In the genomic region with DNA sequence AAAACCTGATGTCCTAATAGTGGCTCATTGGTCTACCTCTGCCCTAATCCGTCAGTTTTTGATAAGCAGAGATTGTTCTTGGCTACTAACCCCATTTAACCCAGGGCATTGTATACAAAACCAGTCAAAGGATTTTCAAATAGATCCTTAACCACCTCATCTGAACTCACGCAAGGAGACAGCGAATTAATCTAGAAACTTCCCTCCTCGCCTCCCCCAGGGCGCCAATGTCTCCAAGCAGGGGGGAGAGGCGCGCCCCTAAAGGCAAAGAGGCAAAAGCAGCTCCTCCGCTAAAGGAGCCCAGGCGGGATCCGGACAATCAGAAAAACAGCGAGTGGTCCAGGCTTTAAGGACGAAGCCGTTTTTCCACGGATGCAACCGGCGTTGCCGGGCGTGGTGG, we compare ENCODE assay signal across 8 mouse cellular contexts. TPM values are rescaled to one million over a fixed set of nuclear protein-coding genes. Genes with fewer than 3 reads are reported as not detected.
DNase-seq lines count a peak whose midpoint lies in the region; ATAC-seq lines count a peak whose summit lies in the region.

No protein-coding gene starts in this region.

- no peaks in the 10 kb centered on the region for H3K9me3 ChIP-seq in heart, embryonic 14.5 days (ENCODE audit: control insufficient read depth, low read length)
- no peaks in the 10 kb centered on the region for H3K9me3 ChIP-seq in hindbrain, embryonic 12.5 days (replicated peaks)
- H3K9me3 ChIP-seq in midbrain, embryonic 10.5 days (replicated peaks), result no peaks in the 10 kb centered on the region

- peak overlapping the region; percentile 97 to 98 for H3K27ac ChIP-seq in heart, embryonic 14.5 days (replicated peaks in 1 of 2; ENCODE audit: control insufficient read depth in 1 of 2, insufficient read depth in 1 of 2, low read depth in 2 of 2, low read length in 2 of 2)
- peak overlapping the region; percentile 99 for H3K27ac ChIP-seq in hindbrain, embryonic 12.5 days
- H3K27ac ChIP-seq in midbrain, embryonic 10.5 days (replicated peaks), result peak overlapping the region; percentile 99

- DNase-seq in heart, postnatal 25 days (ENCODE audit: low spot score), result no peak
- DNase-seq in Muller cell, postnatal 12 days (ENCODE audit: inconsistent ontology term), result peak; percentile 47
- DNase-seq in midbrain, embryonic 10.5 days (ENCODE audit: low spot score), result no peak
- DNase-seq in urinary bladder, postnatal 10 days (ENCODE audit: low spot score), result no peak
- DNase-seq in cerebellum, postnatal 36 days, result no peak
- no peak for DNase-seq in urinary bladder, postnatal 14 days (ENCODE audit: low spot score)

- peaks cover 11% of the 10 kb centered on the region; the same call in 1 of the 2 replicates for H3K36me3 ChIP-seq in heart, embryonic 14.5 days (ENCODE audit: control insufficient read depth, insufficient read depth, low read length)
- H3K36me3 ChIP-seq in hindbrain, embryonic 12.5 days, result no peaks in the 10 kb centered on the region
- peaks cover 26% of the 10 kb centered on the region for H3K36me3 ChIP-seq in midbrain, embryonic 10.5 days

- peaks cover 3 to 21% of the 10 kb centered on the region in 2 experiments for H3K4me1 ChIP-seq in heart, embryonic 14.5 days (ENCODE audit: control insufficient read depth in 2 of 2, insufficient read depth in 2 of 2, low read length in 2 of 2)
- H3K4me1 ChIP-seq in hindbrain, embryonic 12.5 days, result peaks cover 19% of the 10 kb centered on the region
- H3K4me1 ChIP-seq in midbrain, embryonic 10.5 days, result peaks cover 36% of the 10 kb centered on the region

- peak overlapping the region; percentile 93 for H3K4me2 ChIP-seq in heart, embryonic 14.5 days (ENCODE audit: low read length)
- H3K4me2 ChIP-seq in hindbrain, embryonic 12.5 days (replicated peaks), result peak overlapping the region; percentile 82

- H3K27me3 ChIP-seq in heart, embryonic 14.5 days (ENCODE audit: control insufficient read depth, insufficient read depth, low read length), result no peaks in the 10 kb centered on the region
- H3K27me3 ChIP-seq in hindbrain, embryonic 12.5 days, result no peaks in the 10 kb centered on the region
- no peaks in the 10 kb centered on the region for H3K27me3 ChIP-seq in midbrain, embryonic 10.5 days (ENCODE audit: low read depth, poor library complexity, severe bottlenecking)

- WGBS in heart, embryonic 14.5 days, result 1% methylated on average over 18 of the region's 18 CpGs
- WGBS in hindbrain, embryonic 12.5 days, result 1% methylated on average over 18 of the region's 18 CpGs
- 1% methylated on average over 18 of the region's 18 CpGs for WGBS in midbrain, embryonic 10.5 days

- H3K9ac ChIP-seq in heart, embryonic 14.5 days (ENCODE audit: low read length), result peak overlapping the region; percentile 89
- H3K9ac ChIP-seq in hindbrain, embryonic 12.5 days, result peak overlapping the region; percentile 94

- peak; percentile 11 for ATAC-seq in heart, embryonic 14.5 days (ENCODE audit: insufficient number of reproducible peaks, insufficient read depth, low FRiP score, low read depth)
- ATAC-seq in hindbrain, embryonic 12.5 days (ENCODE audit: low FRiP score), result peak; percentile 14

- peak overlapping the region; percentile 76 to 94 for H3K4me3 ChIP-seq in heart, embryonic 14.5 days (ENCODE audit: control insufficient read depth in 1 of 2, insufficient read depth in 1 of 2, low read depth in 1 of 2, low read length in 2 of 2)
- H3K4me3 ChIP-seq in hindbrain, embryonic 12.5 days, result peak overlapping the region; percentile 73
- peak overlapping the region; percentile 72 for H3K4me3 ChIP-seq in midbrain, embryonic 10.5 days

- intact Hi-C loops in heart, postnatal 25 days (cut with DNase I), result no loop called here

RNA-seq across cellular contexts. Expression of a gene that starts 0.6 kb away (rescaled TPM):
- polyA plus RNA-seq in heart, embryonic 14.5 days (2014; fragmentation: Nextera tagmentation; extraction: Ambion mirVana), result 280 and 290 TPM in 2 replicates
- 10 to 100 TPM; 77.8 to 89.3 TPM for total RNA-seq in heart, postnatal 25 days (2021)
- polyA plus RNA-seq in hindbrain, embryonic 12.5 days (2016; fragmentation: Nextera tagmentation; extraction: Ambion mirVana), result 495 and 513 TPM in 2 replicates
- 669 and 729 TPM in 2 replicates for polyA plus RNA-seq in midbrain, embryonic 10.5 days (2016; fragmentation: Nextera tagmentation; extraction: Ambion mirVana)

RNA-seq across cellular contexts. Expression of a gene that starts 22.8 kb away (rescaled TPM):
- 540 and 614 TPM in 2 replicates for polyA plus RNA-seq in heart, embryonic 14.5 days (2014; fragmentation: Nextera tagmentation; extraction: Ambion mirVana)
- total RNA-seq in heart, postnatal 25 days (2021), result 100 to 1,000 TPM; 502 to 533 TPM
- polyA plus RNA-seq in hindbrain, embryonic 12.5 days (2016; fragmentation: Nextera tagmentation; extraction: Ambion mirVana), result 673 and 675 TPM in 2 replicates
- polyA plus RNA-seq in midbrain, embryonic 10.5 days (2016; fragmentation: Nextera tagmentation; extraction: Ambion mirVana), result 814 and 925 TPM in 2 replicates

RNA-seq across cellular contexts. Expression of a gene that starts 24.9 kb away (rescaled TPM):
- 6,412 and 6,474 TPM in 2 replicates for polyA plus RNA-seq in heart, embryonic 14.5 days (2014; fragmentation: Nextera tagmentation; extraction: Ambion mirVana)
- total RNA-seq in heart, postnatal 25 days (2021), result 1,000 to 10,000 TPM; 9,293 to 9,309 TPM
- 1,948 and 1,970 TPM in 2 replicates for polyA plus RNA-seq in hindbrain, embryonic 12.5 days (2016; fragmentation: Nextera tagmentation; extraction: Ambion mirVana)
- 2,205 and 2,316 TPM in 2 replicates for polyA plus RNA-seq in midbrain, embryonic 10.5 days (2016; fragmentation: Nextera tagmentation; extraction: Ambion mirVana)

RNA-seq across cellular contexts. Expression of a gene that starts 33.2 kb away (rescaled TPM):
- 13.3 and 17.2 TPM in 2 replicates for polyA plus RNA-seq in heart, embryonic 14.5 days (2014; fragmentation: Nextera tagmentation; extraction: Ambion mirVana)
- 10 to 100 TPM; 20.0 to 24.4 TPM for total RNA-seq in heart, postnatal 25 days (2021)
- polyA plus RNA-seq in hindbrain, embryonic 12.5 days (2016; fragmentation: Nextera tagmentation; extraction: Ambion mirVana), result 12.8 and 15.4 TPM in 2 replicates
- 14.3 and 16.7 TPM in 2 replicates for polyA plus RNA-seq in midbrain, embryonic 10.5 days (2016; fragmentation: Nextera tagmentation; extraction: Ambion mirVana)

RNA-seq across cellular contexts. Expression of a gene that starts 43.2 kb away (rescaled TPM):
- polyA plus RNA-seq in heart, embryonic 14.5 days (2014; fragmentation: Nextera tagmentation; extraction: Ambion mirVana), result 44.8 and 44.9 TPM in 2 replicates
- total RNA-seq in heart, postnatal 25 days (2021), result 1 to 10 TPM; 2.1 to 2.2 TPM
- polyA plus RNA-seq in hindbrain, embryonic 12.5 days (2016; fragmentation: Nextera tagmentation; extraction: Ambion mirVana), result 50.9 and 54.1 TPM in 2 replicates
- 105 and 114 TPM in 2 replicates for polyA plus RNA-seq in midbrain, embryonic 10.5 days (2016; fragmentation: Nextera tagmentation; extraction: Ambion mirVana)
